Mouse (Mus musculus) testis, adult 2 months (tissue): ENCODE data around the gene Ptprt. TPM values are rescaled to one million over a fixed set of nuclear protein-coding genes. Genes with fewer than 3 reads are reported as not detected.

ENCODE experiments used
- H3K27ac ChIP-seq: fragments of 200-500 bp; 2 replicates; pipeline ENCODE4 v1.5.1; 2012; ENCODE audit warnings: low read depth, low read length; ENCODE audit not compliant: control insufficient read depth, insufficient read depth
- H3K27me3 ChIP-seq: fragments of 200-500 bp; 2 replicates; pipeline ENCODE4 v1.6.1; 2012; ENCODE audit warnings: mild to moderate bottlenecking, low read length, moderate library complexity; ENCODE audit not compliant: control insufficient read depth, insufficient read depth
- H3K36me3 ChIP-seq: fragments of 200-500 bp; 2 replicates; pipeline ENCODE4 v1.6.1; 2012; ENCODE audit warnings: mild to moderate bottlenecking, low read length; ENCODE audit not compliant: control insufficient read depth, insufficient read depth
- H3K4me1 ChIP-seq: fragments of 200-500 bp; 2 replicates; pipeline ENCODE4 v1.6.1; 2012; ENCODE audit warnings: low read length; ENCODE audit not compliant: control insufficient read depth, insufficient read depth
- H3K4me3 ChIP-seq: fragments of 200-500 bp; 2 replicates; pipeline ENCODE4 v1.5.1; 2012; ENCODE audit warnings: low read depth, mild to moderate bottlenecking, low read length, moderate library complexity, mixed read lengths; ENCODE audit not compliant: control insufficient read depth
- CTCF ChIP-seq: fragments of 200-500 bp; IDR thresholded peaks from 2 replicates; pipeline ENCODE4 v1.5.1; 2012; ENCODE audit warnings: low read depth, mild to moderate bottlenecking, inconsistent platforms, low read length, moderate library complexity; ENCODE audit not compliant: control insufficient read depth, insufficient read depth, insufficient replicate concordance
- POLR2A ChIP-seq: fragments of 200-500 bp; IDR thresholded peaks from 2 replicates; pipeline ENCODE4 v1.6.1; 2012; ENCODE audit warnings: low read depth, mild to moderate bottlenecking, inconsistent platforms, low read length, moderate library complexity; ENCODE audit not compliant: control insufficient read depth
- polyA plus RNA-seq: library from polyadenylated mRNA; depleted of rRNA; stranded (reverse); fragments of >200 nt; gene quantifications from 2 replicates; pipeline ENCODE4 v1.2.3, GENCODE M21; 2012

The Ptprt gene
- polyA plus RNA-seq, 1 experiment = 1.6 TPM

DNA sequence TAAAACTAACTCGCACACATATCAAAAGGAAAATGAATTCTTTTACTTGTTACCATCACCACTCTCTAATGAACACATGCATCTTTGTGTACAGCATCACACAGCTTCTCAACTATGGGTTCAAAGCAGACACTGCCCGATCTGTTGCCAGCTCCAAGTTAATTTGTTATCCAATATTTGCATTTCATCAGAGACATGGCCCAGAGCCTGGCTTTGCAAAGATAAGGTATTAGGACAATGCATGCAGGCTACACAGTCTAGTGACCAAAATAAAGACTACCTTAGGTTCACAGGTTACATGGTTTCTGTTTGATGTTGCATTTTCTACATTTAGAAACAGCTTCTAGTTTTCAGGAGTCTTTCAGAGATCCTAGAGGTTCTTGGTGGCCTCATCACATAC is 719.0 kb downstream of the Ptprt start:
- no peak overlapping the region for H3K27ac ChIP-seq
- TF ChIP-seq CTCF = no peak
- TF ChIP-seq POLR2A = no peak
- no peaks in the 10 kb centered on the region for H3K27me3 ChIP-seq
- H3K4me3 ChIP-seq = no peak overlapping the region
- H3K4me1 ChIP-seq = no peaks in the 10 kb centered on the region
- H3K36me3 ChIP-seq = no peaks in the 10 kb centered on the region

DNA sequence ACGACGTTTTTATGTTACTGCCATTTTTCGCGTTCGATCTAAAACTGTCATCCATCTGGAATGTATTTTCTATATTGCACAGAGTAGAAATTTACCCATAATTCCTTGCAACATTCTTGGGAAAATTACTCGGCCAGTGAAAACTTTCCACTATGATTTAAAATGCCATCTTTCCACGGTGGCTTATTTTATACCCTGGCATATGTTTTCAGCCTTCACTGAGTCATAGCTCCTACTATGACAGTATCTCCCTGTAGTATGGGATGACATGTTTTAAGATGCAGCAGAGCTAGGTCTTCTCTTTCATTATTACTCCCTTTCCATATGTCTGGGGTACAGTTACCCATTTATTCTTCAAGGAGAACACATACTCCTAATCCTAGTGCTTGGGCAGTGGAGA is 753.7 kb downstream of the Ptprt start:
- TF ChIP-seq CTCF (no peak), POLR2A (no peak)
- no peaks in the 10 kb centered on the region for H3K27me3 ChIP-seq

DNA sequence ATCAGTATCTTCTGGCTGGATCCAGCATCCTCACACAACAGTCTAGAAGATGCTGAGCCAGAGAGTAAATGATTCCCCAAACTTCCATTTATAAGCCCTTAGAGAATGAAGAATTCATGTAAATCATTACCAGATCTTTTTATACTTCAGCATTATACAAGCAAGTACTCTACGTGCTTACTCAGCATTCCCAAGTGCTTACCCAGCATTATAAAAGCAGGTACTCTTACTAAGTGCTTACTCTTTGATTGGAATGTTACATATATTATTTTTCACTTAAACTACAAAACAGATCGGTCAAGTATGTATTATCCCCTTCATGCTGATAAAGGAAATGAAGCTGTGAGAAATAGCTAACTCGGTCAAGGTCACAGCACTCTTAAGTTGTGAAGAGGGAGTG is 758.8 kb downstream of the Ptprt start:
- Histone ChIP-seq H3K4me3 (no peak overlapping the region), H3K27me3 (no peaks in the 10 kb centered on the region), H3K4me1 (no peaks in the 10 kb centered on the region), H3K36me3 (no peaks in the 10 kb centered on the region), H3K27ac (no peak overlapping the region)
- no peak for TF ChIP-seq CTCF
- no peak for TF ChIP-seq POLR2A

More for the DNA sequence above, 753.7 kb downstream of the Ptprt start:
- Histone ChIP-seq H3K4me1 (no peaks in the 10 kb centered on the region), H3K4me3 (no peak overlapping the region), H3K36me3 (no peaks in the 10 kb centered on the region), H3K27ac (no peak overlapping the region)

DNA sequence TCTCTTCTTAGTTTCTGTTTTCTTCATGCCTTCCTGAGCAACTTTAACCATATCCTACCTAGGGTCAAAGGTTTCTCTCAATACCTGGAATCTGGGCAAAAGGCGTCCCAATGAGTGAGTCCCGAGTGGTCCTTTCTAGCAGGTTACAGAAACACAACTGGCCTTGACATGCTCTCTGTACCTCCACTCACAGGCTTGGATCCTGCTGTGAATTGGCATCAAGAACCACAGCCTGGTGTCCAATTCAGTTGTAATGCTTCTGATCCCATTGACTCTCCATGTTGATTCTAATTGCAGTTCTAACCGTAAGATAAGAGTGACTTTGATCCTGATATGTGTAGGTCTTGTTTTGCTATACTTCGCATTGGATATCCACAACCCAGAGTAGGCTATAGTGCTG is 776.5 kb downstream of the Ptprt start:
- no peaks in the 10 kb centered on the region for H3K36me3 ChIP-seq
- TF ChIP-seq POLR2A = no peak
- no peak for TF ChIP-seq CTCF
- no peaks in the 10 kb centered on the region for H3K27me3 ChIP-seq
- no peak overlapping the region for H3K4me3 ChIP-seq
- no peak overlapping the region for H3K27ac ChIP-seq
- no peaks in the 10 kb centered on the region for H3K4me1 ChIP-seq

DNA sequence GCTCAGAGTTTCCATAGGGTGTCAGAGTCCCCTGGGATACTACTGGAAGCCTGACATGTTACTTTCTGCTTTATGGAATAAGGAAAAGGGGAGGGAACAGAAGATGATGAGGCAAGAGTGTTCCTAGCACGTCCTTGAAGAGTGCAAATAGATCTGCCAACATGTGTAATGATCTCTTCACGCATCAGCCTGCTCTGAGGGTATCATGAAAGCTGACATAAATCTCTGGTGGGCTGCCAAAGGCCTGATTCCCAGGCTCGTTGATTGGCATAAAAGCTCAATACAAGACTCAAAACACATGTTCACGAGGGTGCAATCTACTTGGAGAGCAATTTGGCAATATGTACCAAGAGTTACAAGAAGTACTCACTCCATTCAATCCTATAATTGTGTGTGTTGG is 778.4 kb downstream of the Ptprt start:
- H3K4me1 ChIP-seq = no peaks in the 10 kb centered on the region
- no peak overlapping the region for H3K4me3 ChIP-seq
- H3K27ac ChIP-seq = no peak overlapping the region
- no peak for TF ChIP-seq CTCF
- H3K27me3 ChIP-seq = no peaks in the 10 kb centered on the region
- no peaks in the 10 kb centered on the region for H3K36me3 ChIP-seq

DNA sequence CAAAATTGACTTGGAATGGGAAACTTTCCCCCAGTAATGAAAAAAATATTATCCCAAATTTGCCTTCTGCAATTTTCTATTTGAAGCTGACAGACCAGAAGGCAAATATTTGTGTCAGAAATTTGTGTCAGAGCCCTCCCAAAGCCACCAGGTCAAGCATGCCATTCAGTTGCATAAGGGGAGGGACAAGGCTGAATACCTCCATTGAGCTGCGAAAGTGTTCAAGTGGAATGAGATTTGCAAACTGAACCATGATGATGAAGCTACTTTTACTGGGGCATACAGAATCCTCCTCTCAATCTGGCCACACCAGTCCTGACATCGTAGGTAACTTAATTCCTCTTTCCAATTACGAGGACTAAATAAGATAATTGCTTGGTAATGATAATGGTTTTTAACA is 780.0 kb downstream of the Ptprt start:
- no peak overlapping the region for H3K27ac ChIP-seq
- H3K4me1 ChIP-seq = no peaks in the 10 kb centered on the region
- TF ChIP-seq CTCF (no peak), POLR2A (no peak)
- H3K4me3 ChIP-seq = no peak overlapping the region
- no peaks in the 10 kb centered on the region for H3K27me3 ChIP-seq
- no peaks in the 10 kb centered on the region for H3K36me3 ChIP-seq

DNA sequence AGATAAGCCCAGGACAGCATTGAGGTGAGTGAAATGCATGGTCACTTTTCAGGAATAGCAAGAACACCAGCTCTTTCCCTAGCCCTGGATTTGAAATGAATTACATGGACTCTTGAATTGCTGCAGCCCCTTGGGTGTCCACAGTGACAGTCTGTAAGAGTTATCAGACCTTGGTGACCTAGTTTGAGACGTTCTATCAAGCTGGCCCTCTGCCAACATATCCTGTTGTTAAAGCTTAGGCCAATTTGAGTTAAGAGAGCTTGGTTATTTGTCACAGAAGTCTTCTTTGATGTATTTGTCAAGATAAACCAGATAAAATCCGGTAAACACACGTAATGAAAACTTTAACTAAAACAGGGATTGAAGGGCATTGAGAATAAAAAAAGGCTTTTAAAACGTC is 795.7 kb downstream of the Ptprt start:
- Histone ChIP-seq H3K36me3 (no peaks in the 10 kb centered on the region), H3K27me3 (no peaks in the 10 kb centered on the region), H3K27ac (no peak overlapping the region), H3K4me3 (no peak overlapping the region), H3K4me1 (no peaks in the 10 kb centered on the region)
- TF ChIP-seq POLR2A = no peak
- no peak for TF ChIP-seq CTCF

DNA sequence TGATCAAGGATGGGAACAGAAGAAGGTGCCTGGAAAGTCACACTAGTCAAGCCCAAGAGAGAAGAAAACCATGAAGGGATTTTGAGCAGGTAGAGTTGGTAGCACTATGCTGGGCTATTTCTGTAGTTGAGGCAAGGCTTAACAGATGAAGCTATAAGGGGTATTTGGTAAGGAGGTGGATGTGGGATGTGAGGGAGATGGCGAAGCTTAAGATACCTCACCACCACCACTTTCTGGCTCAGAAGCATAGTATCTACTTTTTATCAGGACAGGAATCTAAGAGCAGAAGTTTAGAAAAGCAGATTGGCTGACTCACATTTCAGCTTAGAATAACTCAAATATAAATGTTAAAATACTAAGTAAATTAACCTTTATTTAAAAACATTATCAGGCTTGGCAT is 802.1 kb downstream of the Ptprt start:
- no peak overlapping the region for H3K4me3 ChIP-seq
- no peak overlapping the region for H3K27ac ChIP-seq
- no peaks in the 10 kb centered on the region for H3K27me3 ChIP-seq
- H3K36me3 ChIP-seq = no peaks in the 10 kb centered on the region
- TF ChIP-seq CTCF (no peak), POLR2A (no peak)
- no peaks in the 10 kb centered on the region for H3K4me1 ChIP-seq
